Mouse (Mus musculus) stomach, embryonic 16.5 days (tissue): ENCODE data around the gene Arid2. TPM values are rescaled to one million over a fixed set of nuclear protein-coding genes. Genes with fewer than 3 reads are reported as not detected.

Experiments used
- ATAC-seq: fragments of 200-750 bp; cut with Nextera tagmentation; 2 replicates; pipeline ENCODE4 v1.8.0; 2017; ENCODE audit warnings: moderate number of reproducible peaks, moderate TSS enrichment; ENCODE audit not compliant: insufficient read depth, low FRiP score
- H3K27ac ChIP-seq: fragments of 300-500 bp; sonication (generic); 2 replicates; pipeline ENCODE4 v1.5.1; 2014; ENCODE audit warnings: low read length
- H3K27me3 ChIP-seq: fragments of 300-500 bp; sonication (generic); 2 replicates; pipeline ENCODE4 v1.6.1; 2014; ENCODE audit warnings: low read length, control low read depth, mixed read lengths; ENCODE audit not compliant: control insufficient read depth, insufficient read depth
- H3K36me3 ChIP-seq: fragments of 300-500 bp; sonication (generic); 2 replicates; pipeline ENCODE4 v1.6.1; 2014; ENCODE audit warnings: low read length; ENCODE audit not compliant: control insufficient read depth, insufficient read depth
- H3K4me1 ChIP-seq: fragments of 300-500 bp; sonication (generic); 2 replicates; pipeline ENCODE4 v1.6.1; 2014; ENCODE audit warnings: low read length, control low read depth, mixed read lengths; ENCODE audit not compliant: control insufficient read depth, insufficient read depth
- H3K4me2 ChIP-seq: fragments of 300-500 bp; sonication (generic); 2 replicates; pipeline ENCODE4 v1.6.1; 2014; ENCODE audit warnings: low read depth, low read length, mixed read lengths
- H3K4me3 ChIP-seq: fragments of 300-500 bp; sonication (generic); replicated peaks from 2 replicates; pipeline ENCODE4 v1.5.1; 2014; ENCODE audit warnings: mild to moderate bottlenecking, low read length
- H3K9ac ChIP-seq: fragments of 300-500 bp; sonication (generic); 2 replicates; pipeline ENCODE4 v1.6.1; 2014; ENCODE audit warnings: low read length
- H3K9me3 ChIP-seq: fragments of 300-500 bp; sonication (generic); replicated peaks from 2 replicates; pipeline ENCODE4 v1.6.1; 2016; ENCODE audit warnings: low read length, control low read depth; ENCODE audit not compliant: control insufficient read depth
- WGBS: fragments of 180-500 bp; shearing (Covaris S2); extraction: QIAGEN DNeasy Blood & Tissue Kit; methylation state at CpG from one replicate; pipeline ENCODE4 v1.1.7; 2014; 5-methylcytosine and 5-hydroxymethylcytosine counted together
- polyA plus RNA-seq: library from polyadenylated mRNA; unstranded; fragments of >200 nt; fragmentation: Nextera tagmentation; extraction: Ambion mirVana; gene quantifications from 2 replicates; pipeline ENCODE4 v1.2.1, GENCODE M21; 2015

The Arid2 gene
- polyA plus RNA-seq, 1 experiment from 2014 or later = 19.7 TPM

- H3K27ac ChIP-seq = no peak overlapping the region
- H3K9ac ChIP-seq = no peak overlapping the region
- H3K27me3 ChIP-seq = no peaks in the 10 kb centered on the region
- peaks cover 2% of the 10 kb centered on the region; the same call in 1 of the 2 replicates for H3K4me1 ChIP-seq
- no peak overlapping the region for H3K4me2 ChIP-seq
- no peak overlapping the region for H3K4me3 ChIP-seq
- H3K9me3 ChIP-seq = no peaks in the 10 kb centered on the region
- WGBS = 72% methylated on average over 9 of the region's 9 CpGs
- H3K36me3 ChIP-seq = peaks cover 29% of the 10 kb centered on the region
- ATAC-seq = no peak
These were observed 64.1 kb downstream of the Arid2 start for GRCm38 (mm10) chr15:96351432-96351831.

DNA sequence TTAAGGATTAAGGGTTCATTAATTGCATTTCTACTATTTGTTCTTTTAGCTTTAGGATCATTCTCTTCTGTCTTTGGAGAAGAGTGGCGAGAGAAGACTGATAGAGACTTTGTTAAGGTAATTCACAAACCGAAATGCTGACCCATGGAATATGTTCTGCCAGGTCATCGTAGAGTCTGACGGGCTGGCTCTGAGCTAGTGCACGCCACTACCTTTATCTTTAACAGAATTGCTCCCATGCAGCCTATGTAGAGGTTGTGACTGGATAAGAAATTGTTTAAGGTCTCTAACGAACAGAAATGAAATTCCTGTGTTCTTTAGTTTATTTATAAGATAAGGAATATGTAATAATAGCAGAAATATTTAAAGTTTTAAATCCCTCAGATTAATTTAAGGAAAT is 71.6 kb downstream of the Arid2 start:
- H3K4me2 ChIP-seq = no peak overlapping the region
- no peak overlapping the region for H3K4me3 ChIP-seq
- peaks cover 10% of the 10 kb centered on the region; the same call in 1 of the 2 replicates for H3K36me3 ChIP-seq
- 89% methylated on average over 6 of the region's 6 CpGs for WGBS
- no peaks in the 10 kb centered on the region for H3K9me3 ChIP-seq
- H3K4me1 ChIP-seq = no peaks in the 10 kb centered on the region
- no peak overlapping the region for H3K9ac ChIP-seq
- no peak overlapping the region for H3K27ac ChIP-seq
- H3K27me3 ChIP-seq = no peaks in the 10 kb centered on the region
- no peak for ATAC-seq

DNA sequence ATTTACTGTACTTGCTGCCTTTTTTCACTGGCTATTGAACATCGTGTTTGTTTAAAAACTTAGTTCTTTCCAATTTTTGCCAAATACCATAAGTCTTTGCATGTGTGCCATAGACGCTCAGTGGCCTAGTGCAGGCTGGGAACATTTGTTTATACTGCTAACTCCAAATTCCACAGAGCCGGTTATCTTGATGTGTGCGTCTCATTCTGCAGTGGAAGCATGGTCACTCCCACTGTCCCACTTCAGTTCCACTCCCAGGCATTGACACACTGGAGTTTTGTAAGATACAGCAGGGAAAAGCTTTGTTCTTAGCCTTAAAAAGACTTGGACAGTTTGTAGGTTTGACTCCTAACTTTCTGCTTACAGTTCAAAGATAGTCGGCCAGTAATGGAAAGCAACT is 73.3 kb downstream of the Arid2 start:
- H3K9me3 ChIP-seq = no peaks in the 10 kb centered on the region
- ATAC-seq = no peak
- no peak overlapping the region for H3K4me2 ChIP-seq
- no peak overlapping the region for H3K9ac ChIP-seq
- H3K4me1 ChIP-seq = no peaks in the 10 kb centered on the region
- no peak overlapping the region for H3K27ac ChIP-seq
- H3K27me3 ChIP-seq = no peaks in the 10 kb centered on the region
- WGBS = 45% methylated on average over 5 of the region's 5 CpGs
- H3K4me3 ChIP-seq = no peak overlapping the region
- peaks cover 18% of the 10 kb centered on the region; the same call in 1 of the 2 replicates for H3K36me3 ChIP-seq

DNA sequence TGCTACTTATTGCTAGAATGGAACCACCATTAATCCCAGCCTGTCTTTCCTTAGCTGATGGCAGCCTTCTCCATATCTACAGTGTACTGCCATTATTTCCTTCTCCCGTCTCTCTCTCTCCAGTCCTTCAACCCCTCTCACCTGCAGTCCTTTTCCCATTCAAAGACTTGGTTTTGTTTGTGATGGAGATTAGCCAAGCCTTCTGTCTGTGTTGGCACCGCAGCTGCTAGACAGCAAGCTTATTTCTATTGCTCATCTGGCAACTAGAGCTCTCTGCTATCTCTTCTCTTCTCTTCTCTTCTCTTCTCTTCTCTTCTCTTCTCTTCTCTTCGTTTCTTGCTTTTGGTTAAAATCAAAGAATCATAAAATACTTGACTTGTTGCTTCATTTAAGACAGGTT is 78.0 kb downstream of the Arid2 start:
- H3K27me3 ChIP-seq = no peaks in the 10 kb centered on the region
- H3K4me2 ChIP-seq = no peak overlapping the region
- peaks cover 20% of the 10 kb centered on the region; the same call in 1 of the 2 replicates for H3K36me3 ChIP-seq
- ATAC-seq = no peak
- H3K4me3 ChIP-seq = no peak overlapping the region
- WGBS = 73% methylated on average over 3 of the region's 3 CpGs
- no peak overlapping the region for H3K9ac ChIP-seq
- no peaks in the 10 kb centered on the region for H3K9me3 ChIP-seq
- no peak overlapping the region for H3K27ac ChIP-seq
- no peaks in the 10 kb centered on the region for H3K4me1 ChIP-seq

GRCm38 (mm10) chr15:96366176-96366963 is 79.1 kb downstream of the Arid2 start:
- Histone ChIP-seq H3K27me3 (no peaks in the 10 kb centered on the region), H3K4me2 (no peak overlapping the region), H3K4me3 (no peak overlapping the region), H3K9ac (no peak overlapping the region), H3K27ac (no peak overlapping the region), H3K4me1 (no peaks in the 10 kb centered on the region), H3K36me3 (peaks cover 30% of the 10 kb centered on the region), H3K9me3 (no peaks in the 10 kb centered on the region)
- ATAC-seq = no peak
- 74% methylated on average over 11 of the region's 11 CpGs for WGBS

GRCm38 (mm10) chr15:96371311-96371710 is 84.0 kb downstream of the Arid2 start:
- no peak overlapping the region for H3K4me3 ChIP-seq
- H3K27ac ChIP-seq = no peak overlapping the region
- peaks cover 29% of the 10 kb centered on the region for H3K36me3 ChIP-seq
- WGBS = 94% methylated on average over 18 of the region's 18 CpGs
- no peak overlapping the region for H3K9ac ChIP-seq
- H3K4me1 ChIP-seq = no peaks in the 10 kb centered on the region
- no peaks in the 10 kb centered on the region for H3K9me3 ChIP-seq
- no peaks in the 10 kb centered on the region for H3K27me3 ChIP-seq
- ATAC-seq = no peak
- no peak overlapping the region for H3K4me2 ChIP-seq

DNA sequence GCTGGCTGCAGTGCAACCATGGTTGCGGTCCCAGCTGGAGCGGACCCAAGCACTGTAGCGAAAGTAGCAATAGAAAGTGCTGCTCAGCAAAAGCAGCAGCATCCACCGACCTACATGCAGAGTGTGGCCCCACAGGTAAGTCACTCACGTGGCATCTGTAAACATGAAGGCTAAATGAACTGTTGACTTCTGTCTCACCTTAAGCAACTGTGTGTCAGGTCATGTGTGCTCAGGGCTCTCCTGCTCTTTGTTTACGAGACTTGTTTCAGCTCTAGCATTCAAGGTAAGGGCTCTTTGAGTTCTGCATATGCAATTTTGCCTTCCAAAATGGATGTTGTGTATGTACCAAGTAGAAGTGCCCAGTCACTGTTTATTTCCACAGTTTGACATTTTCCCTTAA is 85.3 kb downstream of the Arid2 start:
- Histone ChIP-seq H3K9ac (no peak overlapping the region), H3K27me3 (no peaks in the 10 kb centered on the region), H3K4me3 (no peak overlapping the region), H3K4me1 (no peaks in the 10 kb centered on the region), H3K9me3 (no peaks in the 10 kb centered on the region), H3K4me2 (no peak overlapping the region), H3K27ac (no peak overlapping the region), H3K36me3 (peaks cover 29% of the 10 kb centered on the region)
- WGBS = 79% methylated on average over 6 of the region's 6 CpGs
- ATAC-seq = no peak

GRCm38 (mm10) chr15:96373161-96373560 is 85.8 kb downstream of the Arid2 start:
- ATAC-seq = no peak
- no peak overlapping the region for H3K9ac ChIP-seq
- peaks cover 29% of the 10 kb centered on the region for H3K36me3 ChIP-seq
- no peaks in the 10 kb centered on the region for H3K9me3 ChIP-seq
- H3K4me2 ChIP-seq = no peak overlapping the region
- no peak overlapping the region for H3K4me3 ChIP-seq
- no peaks in the 10 kb centered on the region for H3K4me1 ChIP-seq
- no peak overlapping the region for H3K27ac ChIP-seq
- 86% methylated on average over 5 of the region's 5 CpGs for WGBS
- no peaks in the 10 kb centered on the region for H3K27me3 ChIP-seq

GRCm38 (mm10) chr15:96376214-96376613 is 88.9 kb downstream of the Arid2 start:
- Histone ChIP-seq H3K4me1 (no peaks in the 10 kb centered on the region), H3K36me3 (peaks cover 14% of the 10 kb centered on the region), H3K4me2 (no peak overlapping the region), H3K27me3 (no peaks in the 10 kb centered on the region), H3K4me3 (no peak overlapping the region), H3K9me3 (no peaks in the 10 kb centered on the region), H3K27ac (no peak overlapping the region), H3K9ac (no peak overlapping the region)
- 90% methylated on average over 2 of the region's 2 CpGs for WGBS
- no peak for ATAC-seq
